Mouse (Mus musculus) retina, adult 2 months (tissue): ENCODE data around the gene Ttc39a.

Source experiments
- DNase-seq: peaks from one replicate; pipeline ENCODE4 v3.0.0-alpha.2; 2012; ENCODE audit warnings: low read depth, low spot score

Ttc39a gene

GRCm38 (mm10) chr4:109456821-109457220, 50.4 kb downstream of the Ttc39a start:
- DNase-seq, result no peak

GRCm38 (mm10) chr4:109460421-109461179, 54.2 kb downstream of the Ttc39a start:
- no peak for DNase-seq

DNA sequence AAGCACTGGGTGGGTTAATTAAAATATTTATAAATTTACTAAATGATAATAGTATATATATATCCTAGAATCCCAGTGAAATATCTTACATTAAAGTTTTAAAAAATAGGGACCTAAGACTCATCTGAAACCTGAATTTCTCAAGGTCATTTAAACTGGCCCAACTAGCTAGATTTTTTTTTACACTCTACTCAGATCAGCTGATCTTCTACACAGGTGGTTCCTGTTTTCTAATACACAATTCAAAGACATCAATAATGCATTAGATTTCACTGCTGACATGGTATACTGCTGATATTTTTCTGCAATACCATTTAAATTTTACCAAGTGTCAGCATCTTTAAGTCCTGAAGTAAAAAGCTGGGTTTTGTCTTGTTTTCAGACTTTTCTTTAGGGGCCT, 57.5 kb downstream of the Ttc39a start:
- DNase-seq, result no peak

DNA sequence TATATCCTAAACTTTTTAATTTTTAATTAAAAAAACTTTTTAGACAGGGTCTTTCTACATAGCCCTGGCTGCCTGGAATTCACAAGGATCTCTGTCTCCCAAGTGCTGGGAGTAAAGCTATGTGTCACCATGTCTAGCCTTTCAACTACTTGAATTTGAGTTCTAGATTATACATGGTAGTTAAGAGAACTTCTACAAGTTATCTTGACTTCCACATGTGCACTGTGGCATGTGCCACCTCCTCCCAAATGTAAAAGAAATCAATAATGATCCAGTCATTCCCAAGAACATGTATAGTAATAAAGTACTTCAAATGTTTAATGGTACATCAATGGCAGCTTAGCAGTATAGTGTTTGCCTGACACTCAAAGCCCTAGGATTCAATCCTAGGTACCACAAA, 61.3 kb downstream of the Ttc39a start:
- DNase-seq, result no peak

DNA sequence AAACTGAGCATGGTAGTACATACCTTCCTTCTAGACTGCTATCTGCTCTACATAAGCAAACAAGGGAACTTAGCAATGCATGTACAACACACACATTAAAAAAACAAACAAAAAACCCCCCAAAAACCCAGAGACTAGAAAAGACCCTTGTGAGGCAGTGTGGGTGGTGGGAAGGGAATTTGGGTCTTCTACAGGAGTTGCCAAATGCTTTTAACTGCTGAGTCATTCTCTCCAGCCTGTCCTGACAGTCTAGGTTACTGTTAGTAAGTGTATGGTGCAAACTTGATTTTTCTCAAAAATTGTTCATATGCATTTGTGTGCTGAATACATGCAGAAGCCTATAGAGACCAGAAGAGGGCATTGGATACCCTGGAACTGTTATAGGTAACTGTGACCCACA, 65.2 kb downstream of the Ttc39a start:
- DNase-seq, result no peak

GRCm38 (mm10) chr4:109472566-109472965, 66.1 kb downstream of the Ttc39a start:
- no peak for DNase-seq

GRCm38 (mm10) chr4:109475078-109475477, 68.7 kb downstream of the Ttc39a start:
- no peak for DNase-seq

- no peak for DNase-seq
Observed at GRCm38 (mm10) chr4:109475577-109476553, 69.4 kb downstream of the Ttc39a start.

GRCm38 (mm10) chr4:109476554-109477014, 70.2 kb downstream of the Ttc39a start:
- DNase-seq, result peak; percentile 72

DNA sequence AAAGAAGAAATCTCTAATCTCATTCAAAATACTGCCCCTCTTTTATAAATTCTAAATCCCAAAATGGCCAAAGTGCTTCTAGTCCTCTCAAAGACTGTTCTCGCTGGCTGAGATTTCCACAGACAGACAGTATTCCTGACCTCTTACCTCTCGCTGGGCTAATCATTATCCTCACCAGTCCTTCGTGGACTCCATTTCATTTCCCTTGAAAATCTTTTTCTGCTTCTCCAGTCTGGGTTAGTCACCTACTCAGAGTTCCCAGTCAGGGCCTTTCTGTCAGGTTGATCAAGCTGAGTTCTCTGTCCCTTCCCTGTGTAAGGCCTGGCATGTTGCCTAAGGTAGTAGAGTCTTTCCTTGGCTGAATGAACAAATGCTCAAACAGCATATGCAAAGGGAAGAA, 71.0 kb downstream of the Ttc39a start:
- DNase-seq, result no peak

DNA sequence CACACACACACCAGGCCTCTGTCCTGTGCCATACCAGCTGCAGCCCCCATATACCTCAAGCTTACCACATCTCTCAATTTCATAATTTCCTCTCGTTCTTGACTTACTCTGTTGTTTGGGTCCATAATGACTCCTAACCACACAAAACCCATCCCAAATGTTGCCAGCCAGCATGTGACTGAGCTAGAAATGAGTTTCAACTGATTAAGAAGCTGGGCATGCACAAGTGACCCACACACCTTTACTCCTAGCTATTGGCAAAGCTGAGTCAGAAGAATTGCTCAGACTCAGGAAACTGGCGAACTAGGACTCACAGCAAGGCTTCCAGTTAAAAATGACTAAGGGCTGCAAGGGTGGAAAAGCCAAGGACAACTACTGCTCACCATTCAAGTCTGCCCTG, 75.0 kb downstream of the Ttc39a start:
- DNase-seq, result no peak

DNA sequence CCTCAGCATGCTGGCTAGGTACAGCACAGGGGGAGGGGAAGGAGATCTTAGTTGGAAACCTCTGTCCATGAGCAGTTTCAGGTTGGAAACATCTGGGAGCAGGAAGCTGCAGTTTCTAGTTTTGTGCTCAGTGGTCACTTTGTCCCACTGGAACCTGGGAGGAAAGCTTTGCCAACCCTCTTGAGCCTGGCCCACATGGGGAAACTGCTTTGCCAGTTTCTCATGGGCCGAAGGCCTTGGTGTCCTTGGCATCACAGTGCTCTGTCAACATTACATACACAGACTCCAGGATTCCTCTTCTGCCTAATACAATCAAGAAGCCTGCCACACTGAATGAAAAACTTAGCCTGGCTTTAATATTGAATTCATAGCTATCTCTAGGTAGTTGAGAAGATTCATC, 76.3 kb downstream of the Ttc39a start:
- no peak for DNase-seq

DNA sequence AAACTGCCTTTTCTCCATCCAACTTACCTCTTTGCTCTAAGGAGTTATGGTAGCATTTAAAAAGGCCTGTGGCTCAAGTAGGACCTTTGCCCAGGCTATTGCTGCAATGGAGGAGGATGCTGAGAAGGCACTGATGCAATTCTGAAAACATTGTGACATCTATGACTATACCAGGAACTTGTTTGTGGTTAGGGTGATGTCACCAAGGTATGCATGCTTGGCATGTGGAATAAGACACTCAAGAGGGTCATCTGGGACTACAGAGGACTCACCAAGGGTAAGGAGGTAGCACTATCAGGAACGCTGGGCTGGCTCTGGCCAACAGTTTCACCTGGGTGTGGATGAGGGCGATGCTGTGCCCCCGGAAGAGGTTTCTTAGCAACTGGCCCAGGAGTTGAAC, 78.2 kb downstream of the Ttc39a start, which contains the start of gene Rnf11:
Rnf11 (minus strand) TSS at position 108 of the 400 bp plus-strand sequence.
- no peak for DNase-seq

DNA sequence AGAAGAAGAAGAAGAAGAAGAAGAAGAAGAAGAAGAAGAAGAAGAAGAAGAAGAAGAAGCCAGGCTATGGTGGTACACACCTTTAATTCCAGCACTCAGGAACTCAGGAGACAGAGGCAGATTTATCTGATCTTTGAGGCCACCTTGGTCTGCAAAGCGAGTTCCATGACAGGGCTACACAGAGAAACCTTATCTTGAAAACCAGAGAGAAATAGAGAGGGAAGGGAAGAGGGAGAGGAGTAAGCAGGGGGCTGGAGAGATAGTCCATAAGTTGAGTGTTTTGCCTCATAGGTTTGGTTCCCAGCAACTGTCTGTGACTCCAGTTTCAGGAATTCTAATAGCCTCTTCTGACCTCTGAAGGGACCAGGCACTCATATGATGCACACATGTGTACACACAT, 82.4 kb downstream of the Ttc39a start:
- DNase-seq, result no peak

DNA sequence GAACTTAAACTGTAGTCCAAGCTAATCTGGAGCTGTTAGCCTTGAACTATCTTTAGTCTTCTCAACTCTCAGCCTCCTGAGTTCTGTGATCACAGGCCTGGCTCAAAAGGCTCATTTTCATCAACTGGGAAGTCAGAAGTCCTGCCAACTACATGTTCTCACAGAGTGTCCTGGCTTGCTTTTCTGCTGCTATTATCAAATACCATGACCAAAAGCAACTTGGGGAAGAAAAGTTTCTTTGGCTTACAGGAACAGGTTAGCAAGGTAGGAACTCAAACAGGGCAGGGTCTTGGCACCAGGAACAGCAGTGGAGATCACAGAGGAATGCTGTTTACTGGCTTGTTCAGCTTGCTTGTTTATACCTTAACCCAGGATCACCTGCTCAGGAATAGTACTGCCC, 87.2 kb downstream of the Ttc39a start:
- DNase-seq, result no peak
